Mouse (Mus musculus): ENCODE data around the gene Msx1.

DNA sequence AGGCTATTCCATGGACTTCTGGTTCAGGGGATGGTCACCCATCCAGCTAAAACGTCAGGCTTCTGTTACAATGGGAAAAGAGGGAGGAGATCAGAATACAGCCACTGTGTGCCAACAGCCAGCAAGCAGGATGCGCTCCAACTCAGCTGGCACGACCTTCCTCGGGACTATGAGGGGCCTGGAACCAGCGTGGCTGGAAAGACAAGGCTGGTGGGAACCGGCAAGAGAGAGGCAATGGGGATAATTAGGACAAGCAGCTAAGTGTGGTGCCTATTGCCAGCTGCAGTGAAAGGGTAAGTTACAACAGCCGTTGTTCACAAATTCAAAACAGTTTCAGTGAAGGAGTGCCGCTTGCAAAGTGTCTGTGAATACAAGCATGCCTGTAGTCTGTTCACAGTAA, 41.1 kb downstream of the Msx1 start:
- TF ChIP-seq POLR2A (IDR thresholded peaks at IDR 0.05; ENCODE audit: low read depth, low read length) (no peak), CTCF (IDR thresholded peaks at IDR 0.05; ENCODE audit: extremely low read depth, insufficient read depth, insufficient read length, insufficient replicate concordance) (no peak)

Measured in spleen, adult 2 months (tissue).